Mouse (Mus musculus) adrenal gland (tissue): Measurements from ENCODE around the gene Ankrd44.

Experiments used
- intact Hi-C: fragments of 180-260 bp; cut with DNase I; formaldehyde crosslinking; loops from one replicate; pipeline ENCODE4 v1.15.1; 2025

Gene Ankrd44

DNA sequence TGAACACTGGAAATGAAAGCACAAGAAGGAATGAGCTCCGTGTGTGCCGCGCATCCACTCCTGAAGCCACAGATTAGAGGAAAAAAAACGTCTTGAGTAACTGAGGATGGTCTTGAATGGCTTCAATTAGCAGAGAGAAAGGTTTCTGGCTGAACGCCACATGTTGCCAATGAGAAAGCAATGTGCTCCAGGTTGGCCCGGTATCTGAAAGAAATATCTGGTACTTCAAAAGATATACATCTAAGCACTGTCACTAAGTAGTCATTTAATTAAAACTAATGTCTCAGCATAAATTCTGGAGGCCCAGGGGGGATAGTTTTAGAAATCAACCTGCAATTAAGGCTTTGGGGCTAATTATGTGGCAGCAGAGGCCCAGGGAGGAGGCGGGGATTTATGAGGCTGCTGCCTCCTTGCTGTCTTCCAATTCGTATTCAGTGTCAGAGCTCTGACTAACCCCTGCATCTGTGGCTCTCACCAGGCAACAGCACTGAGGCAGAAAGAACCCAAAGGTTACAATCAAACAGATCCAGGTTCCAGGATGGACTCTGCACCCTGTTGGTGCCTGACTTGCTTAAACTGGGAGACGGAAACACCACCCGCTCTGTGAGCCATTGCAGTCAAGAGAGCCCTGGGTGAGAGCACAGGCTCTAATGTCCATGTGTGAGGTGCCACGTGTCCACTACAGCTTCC lies 72.7 kb downstream of the Ankrd44 start:
- intact Hi-C loops, result no loop called here

DNA sequence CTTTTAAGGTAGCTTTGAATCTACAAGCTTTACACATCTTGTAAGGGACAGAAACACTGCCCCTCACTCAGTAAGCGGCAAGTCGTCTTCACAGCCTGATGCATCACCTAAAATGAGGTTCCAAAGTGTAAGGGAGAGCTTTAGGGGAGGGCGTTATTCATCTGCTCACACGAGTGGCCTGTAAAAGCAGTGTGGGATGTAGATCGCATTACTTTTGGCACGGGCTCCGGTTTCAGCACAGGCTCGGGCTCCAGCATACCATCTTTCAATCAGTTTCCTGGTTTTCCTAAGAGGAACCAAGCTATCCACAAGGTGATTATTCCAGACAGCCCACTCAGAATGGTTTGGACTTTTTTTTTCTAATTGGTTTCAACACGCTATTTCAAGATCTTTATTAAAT lies 74.6 kb downstream of the Ankrd44 start:
- intact Hi-C loops, result no loop called here

- intact Hi-C loops, result no loop called here
Measured at GRCm38 (mm10) chr1:54850077-54850476, 76.1 kb downstream of the Ankrd44 start.

- intact Hi-C loops, result no loop called here
Measured at GRCm38 (mm10) chr1:54847238-54847637, 78.9 kb downstream of the Ankrd44 start.

DNA sequence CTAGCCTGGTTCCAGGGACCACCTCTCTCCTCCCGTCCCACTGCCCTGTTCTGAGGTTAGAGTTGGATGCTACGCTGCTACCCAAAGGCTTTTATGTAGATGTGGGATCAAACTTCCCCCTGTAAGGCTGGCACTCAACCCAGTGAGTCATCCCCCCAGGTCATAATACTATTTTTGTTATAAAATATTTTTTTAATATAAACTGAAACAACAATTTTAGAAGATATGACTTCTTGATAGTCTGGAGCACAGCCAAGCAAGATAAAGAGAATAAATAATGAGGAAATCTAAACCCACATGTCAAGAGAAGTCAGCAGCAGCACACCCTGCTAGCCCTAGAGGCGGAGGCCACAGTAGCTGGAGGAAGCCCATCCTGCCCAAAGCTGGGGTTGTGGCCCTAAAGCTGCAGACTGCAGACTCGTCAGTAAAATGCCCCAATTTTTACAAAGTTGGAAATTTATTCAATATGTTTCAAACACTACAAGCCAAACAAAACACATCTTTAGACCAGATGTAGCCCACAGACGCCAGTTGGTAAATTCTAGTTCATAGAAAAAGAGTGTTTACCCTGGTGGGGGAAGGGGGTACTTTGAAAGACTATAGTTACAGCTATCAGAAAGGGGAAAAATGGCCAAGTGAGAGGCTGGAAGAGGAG lies 79.7 kb downstream of the Ankrd44 start:
- intact Hi-C loops, result no loop called here

GRCm38 (mm10) chr1:54844361-54844760 lies 81.8 kb downstream of the Ankrd44 start:
- intact Hi-C loops, result no loop called here

DNA sequence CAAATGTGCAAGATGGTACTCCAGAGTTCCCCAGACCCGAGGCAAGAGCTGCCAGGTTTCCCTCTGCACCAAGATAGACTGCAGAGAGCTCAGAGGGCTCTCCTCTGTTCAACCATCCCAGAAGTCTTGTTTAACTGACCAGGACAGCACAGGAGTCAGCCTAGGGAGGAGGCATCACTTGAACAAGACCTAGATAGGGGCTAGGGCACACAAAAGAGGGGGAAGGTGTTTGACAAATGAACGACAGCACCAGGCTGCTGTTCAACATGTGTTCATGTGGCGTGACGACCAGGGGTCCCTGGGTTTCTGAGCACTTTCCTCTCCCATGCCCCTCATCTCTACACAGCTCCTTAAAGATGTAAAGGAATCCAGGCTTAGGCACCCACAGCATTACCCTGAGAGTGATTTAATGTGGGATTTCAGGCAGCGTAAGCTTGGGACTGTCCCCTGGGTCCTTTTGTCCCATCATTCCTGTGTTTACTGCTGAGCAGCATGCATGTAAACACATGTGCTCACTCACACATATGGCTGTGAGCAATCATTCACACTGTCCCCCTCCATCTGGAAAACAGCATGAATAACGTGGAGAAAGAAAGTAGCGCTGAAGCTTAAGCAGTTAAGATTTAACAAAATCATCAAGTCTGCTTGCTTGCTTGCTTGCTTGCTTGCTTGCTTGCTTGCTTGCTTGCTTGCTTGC lies 83.3 kb downstream of the Ankrd44 start:
- intact Hi-C loops, result no loop called here

- intact Hi-C loops, result no loop called here
Measured at GRCm38 (mm10) chr1:54841788-54842187, 84.4 kb downstream of the Ankrd44 start.

- intact Hi-C loops, result no loop called here
Measured at GRCm38 (mm10) chr1:54840040-54840439, 86.1 kb downstream of the Ankrd44 start.

DNA sequence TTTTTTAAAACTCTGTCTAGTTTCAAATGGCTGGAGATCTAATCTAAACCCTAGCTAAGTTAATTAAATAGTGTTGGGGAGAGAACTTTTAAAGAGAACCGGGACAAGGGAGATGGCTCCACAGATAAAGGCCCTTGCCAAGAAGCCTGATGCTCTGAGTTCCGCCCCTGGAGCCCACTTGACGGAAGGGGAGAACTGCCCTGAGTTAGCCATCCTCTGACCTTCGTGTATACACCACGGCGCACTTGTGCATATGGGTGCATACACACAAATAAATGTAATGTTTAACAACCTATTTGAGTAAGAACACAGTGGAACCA lies 87.7 kb downstream of the Ankrd44 start:
- intact Hi-C loops, result no loop called here

- intact Hi-C loops, result no loop called here
Measured at GRCm38 (mm10) chr1:54837721-54838485, 88.3 kb downstream of the Ankrd44 start.

- intact Hi-C loops, result no loop called here
Measured at GRCm38 (mm10) chr1:54835661-54836205, 90.5 kb downstream of the Ankrd44 start.

DNA sequence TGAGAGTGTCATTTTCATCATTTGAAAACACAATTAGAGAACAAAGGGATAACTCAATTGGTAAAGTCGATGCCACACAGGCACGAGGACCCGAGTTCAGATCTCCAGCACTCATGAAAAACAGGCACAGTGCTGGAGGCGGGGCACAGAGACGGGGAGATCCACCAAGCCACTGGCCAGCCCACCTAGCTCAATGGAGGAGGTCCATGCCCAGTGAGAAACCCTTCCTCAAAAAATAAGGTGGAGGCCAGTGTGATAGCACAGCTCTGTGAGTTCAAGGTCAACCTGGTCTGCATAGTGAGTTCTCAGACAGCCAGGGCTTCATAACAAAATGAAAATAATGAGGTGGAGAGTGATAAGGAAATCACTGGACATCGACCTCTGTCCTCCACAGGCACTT lies 93.0 kb downstream of the Ankrd44 start:
- intact Hi-C loops, result loop anchor here (2.0 to 5.0 kb wide), 3 partner anchors 76 to 146 kb away; partner anchors contain the start of gene Ankrd44

DNA sequence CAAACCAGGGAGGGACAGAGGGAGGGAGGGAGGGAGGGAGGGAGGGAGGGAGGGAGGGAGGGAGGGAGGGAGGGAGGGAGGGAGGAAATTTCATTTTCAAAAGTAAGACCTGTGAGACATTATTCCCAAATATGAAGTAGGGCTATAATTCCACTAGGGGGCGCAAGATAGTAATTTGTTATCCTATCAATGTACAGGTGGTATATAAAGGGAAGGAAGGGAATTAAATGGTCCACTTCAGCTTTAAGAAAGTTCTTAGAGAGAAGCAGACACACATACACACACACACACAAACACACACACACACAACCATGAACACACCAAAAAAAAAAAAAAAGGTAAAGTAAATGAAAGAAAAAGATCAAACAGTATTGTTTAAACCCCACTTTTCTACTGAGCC lies 93.4 kb downstream of the Ankrd44 start:
- intact Hi-C loops, result loop anchor here (2.0 to 5.0 kb wide), 3 partner anchors 75 to 146 kb away; partner anchors contain the start of gene Ankrd44

DNA sequence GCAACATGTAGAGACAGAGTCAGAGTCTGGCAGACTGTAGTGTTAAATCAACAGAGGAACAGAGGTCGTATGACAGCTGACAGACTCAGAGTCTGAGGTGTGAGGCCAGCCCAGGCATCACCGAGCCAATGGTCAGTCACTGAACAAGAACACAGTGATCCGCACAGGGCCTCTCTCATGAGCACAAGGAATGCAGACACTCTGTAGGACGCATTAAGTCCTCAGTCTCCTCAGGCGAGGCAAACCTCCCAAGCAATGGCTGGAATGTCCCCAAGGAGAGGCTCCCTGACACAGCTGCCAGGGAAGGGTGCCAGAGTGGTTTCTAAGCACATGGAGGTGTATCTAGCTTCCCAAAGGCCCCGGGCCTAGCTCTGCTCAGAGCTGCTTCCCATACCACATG lies 96.0 kb downstream of the Ankrd44 start:
- intact Hi-C loops, result loop anchor here (5.0 kb wide), 1 partner anchor 73 kb away; no protein-coding TSS in a partner anchor

- intact Hi-C loops, result loop anchor here (5.0 kb wide), 2 partner anchors 72 to 167 kb away; no protein-coding TSS in a partner anchor
Measured at GRCm38 (mm10) chr1:54829681-54830213, 96.4 kb downstream of the Ankrd44 start.

- intact Hi-C loops, result loop anchor here (5.0 kb wide), 1 partner anchor 166 kb away; no protein-coding TSS in a partner anchor
Measured at GRCm38 (mm10) chr1:54827827-54828226, 98.4 kb downstream of the Ankrd44 start.

GRCm38 (mm10) chr1:54827351-54827750 lies 98.8 kb downstream of the Ankrd44 start:
- intact Hi-C loops, result loop anchor here (5.0 kb wide), 1 partner anchor 165 kb away; no protein-coding TSS in a partner anchor

- intact Hi-C loops, result loop anchor here (5.0 kb wide), 1 partner anchor 164 kb away; no protein-coding TSS in a partner anchor
Measured at GRCm38 (mm10) chr1:54826426-54826986, 99.7 kb downstream of the Ankrd44 start.

- intact Hi-C loops, result loop anchor here (5.0 kb wide), 1 partner anchor 164 kb away; no protein-coding TSS in a partner anchor
Measured at GRCm38 (mm10) chr1:54825718-54826425, 100.3 kb downstream of the Ankrd44 start.
